Mouse (Mus musculus): ENCODE results near the gene Herc4. TPM values are rescaled to one million over a fixed set of nuclear protein-coding genes. Genes with fewer than 3 reads are reported as not detected.

Herc4 gene
- polyA plus RNA-seq, 1 experiment from 2014 or later = 40.9 TPM

GRCm38 (mm10) chr10:63230854-63231253 lies 12.8 kb upstream of the Herc4 start:
- Histone ChIP-seq H3K9ac (ENCODE audit: low read length) (no peak overlapping the region), H3K36me3 (ENCODE audit: control insufficient read depth, insufficient read depth, low read length) (no peaks in the 10 kb centered on the region), H3K4me1 (replicated peaks; ENCODE audit: control insufficient read depth, insufficient read depth, low read length) (no peaks in the 10 kb centered on the region), H3K4me2 (ENCODE audit: low read depth, low read length) (no peak overlapping the region), H3K27me3 (ENCODE audit: control insufficient read depth, insufficient read depth, low read depth, low read length) (no peaks in the 10 kb centered on the region), H3K4me3 (ENCODE audit: low read length) (no peak overlapping the region), H3K9me3 (ENCODE audit: control insufficient read depth, low read length) (no peaks in the 10 kb centered on the region), H3K27ac (ENCODE audit: low read length) (no peak overlapping the region)
- no peak for ATAC-seq (ENCODE audit: low read depth)
- 30% methylated on average over 3 of the region's 5 CpGs for WGBS

- H3K4me1 ChIP-seq (replicated peaks; ENCODE audit: control insufficient read depth, insufficient read depth, low read length) = no peaks in the 10 kb centered on the region
- no peaks in the 10 kb centered on the region for H3K27me3 ChIP-seq (ENCODE audit: control insufficient read depth, insufficient read depth, low read depth, low read length)
- H3K4me2 ChIP-seq (ENCODE audit: low read depth, low read length) = no peak overlapping the region
- no peaks in the 10 kb centered on the region for H3K9me3 ChIP-seq (ENCODE audit: control insufficient read depth, low read length)
- no peak overlapping the region for H3K27ac ChIP-seq (ENCODE audit: low read length)
- WGBS = 38% methylated on average over 5 of the region's 5 CpGs
- H3K9ac ChIP-seq (ENCODE audit: low read length) = no peak overlapping the region
- no peaks in the 10 kb centered on the region for H3K36me3 ChIP-seq (ENCODE audit: control insufficient read depth, insufficient read depth, low read length)
- no peak overlapping the region for H3K4me3 ChIP-seq (ENCODE audit: low read length)
- ATAC-seq (ENCODE audit: low read depth) = no peak
Observed at GRCm38 (mm10) chr10:63231630-63232029, 12.0 kb upstream of the Herc4 start.

DNA sequence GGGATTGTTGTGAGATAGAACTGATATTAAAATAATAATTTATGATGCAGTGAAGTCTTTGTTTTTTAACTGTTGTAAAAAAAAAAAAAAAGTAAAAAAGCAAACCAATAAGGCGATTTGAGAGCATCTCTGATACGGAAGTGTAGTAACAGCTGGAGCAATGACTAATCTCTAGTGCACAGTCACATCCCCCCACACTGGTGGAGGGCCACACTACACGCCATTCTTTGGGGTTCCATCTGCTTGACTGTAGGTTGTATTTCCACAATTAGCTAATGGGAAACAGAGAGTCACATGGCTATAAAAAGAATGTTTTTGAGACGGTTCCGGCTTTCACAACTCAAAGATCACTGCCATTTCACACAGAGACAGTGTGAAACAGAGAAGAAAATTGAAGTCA lies 9.5 kb upstream of the Herc4 start:
- Histone ChIP-seq H3K27ac (ENCODE audit: low read length) (no peak overlapping the region), H3K4me1 (replicated peaks; ENCODE audit: control insufficient read depth, insufficient read depth, low read length) (no peaks in the 10 kb centered on the region), H3K27me3 (ENCODE audit: control insufficient read depth, insufficient read depth, low read depth, low read length) (no peaks in the 10 kb centered on the region), H3K36me3 (ENCODE audit: control insufficient read depth, insufficient read depth, low read length) (no peaks in the 10 kb centered on the region), H3K4me2 (ENCODE audit: low read depth, low read length) (no peak overlapping the region), H3K9ac (ENCODE audit: low read length) (no peak overlapping the region), H3K9me3 (ENCODE audit: control insufficient read depth, low read length) (no peaks in the 10 kb centered on the region), H3K4me3 (ENCODE audit: low read length) (no peak overlapping the region)
- 82% methylated on average over 5 of the region's 5 CpGs for WGBS
- no peak for ATAC-seq (ENCODE audit: low read depth)

DNA sequence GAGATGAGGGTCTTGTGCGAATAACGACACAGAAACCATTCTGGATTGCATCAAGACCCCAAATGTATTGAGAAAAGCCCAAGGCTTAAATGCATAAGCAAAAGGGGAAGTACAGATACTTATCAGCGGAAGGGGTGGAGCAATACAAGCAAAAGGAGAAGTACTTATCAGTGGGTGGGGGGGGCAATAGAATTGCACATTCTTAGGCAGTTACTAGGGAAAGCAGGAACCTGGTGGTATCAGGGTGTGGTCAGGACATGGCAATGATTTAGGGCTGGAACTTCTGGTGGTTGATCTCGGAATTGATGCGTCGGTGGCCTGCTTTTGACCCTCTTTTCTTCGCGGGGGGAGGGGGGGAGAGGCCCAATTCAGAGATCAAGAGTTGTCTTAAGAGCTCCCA lies 7.7 kb upstream of the Herc4 start:
- ATAC-seq (ENCODE audit: low read depth) = no peak
- 79% methylated on average over 8 of the region's 8 CpGs for WGBS
- no peak overlapping the region for H3K27ac ChIP-seq (ENCODE audit: low read length)

DNA sequence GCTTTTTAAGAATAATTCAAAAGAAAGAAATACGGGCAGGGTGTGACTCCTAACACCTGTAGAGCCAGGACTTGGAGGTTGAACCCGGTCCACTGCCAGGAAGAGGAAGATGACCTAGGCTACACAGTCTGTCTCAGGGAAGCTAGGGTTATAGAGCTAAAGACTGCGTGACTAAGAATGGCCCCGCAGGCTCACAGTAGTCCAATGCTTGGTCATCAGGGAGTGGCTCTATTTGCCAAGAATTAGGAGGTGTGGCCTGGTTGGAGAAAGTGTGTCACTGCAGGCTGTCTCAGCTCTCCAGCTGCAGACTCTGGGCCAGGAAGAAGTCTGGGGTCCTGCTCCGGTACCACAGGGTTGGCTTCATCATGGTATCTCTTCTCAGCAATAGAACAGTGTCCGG lies 6.9 kb upstream of the Herc4 start:
- H3K4me1 ChIP-seq (replicated peaks; ENCODE audit: control insufficient read depth, insufficient read depth, low read length) = no peaks in the 10 kb centered on the region
- no peaks in the 10 kb centered on the region for H3K27me3 ChIP-seq (ENCODE audit: control insufficient read depth, insufficient read depth, low read depth, low read length)
- no peaks in the 10 kb centered on the region for H3K9me3 ChIP-seq (ENCODE audit: control insufficient read depth, low read length)
- no peak overlapping the region for H3K9ac ChIP-seq (ENCODE audit: low read length)
- H3K27ac ChIP-seq (ENCODE audit: low read length) = no peak overlapping the region
- H3K36me3 ChIP-seq (ENCODE audit: control insufficient read depth, insufficient read depth, low read length) = no peaks in the 10 kb centered on the region
- WGBS = 88% methylated on average over 6 of the region's 6 CpGs
- H3K4me2 ChIP-seq (ENCODE audit: low read depth, low read length) = no peak overlapping the region
- ATAC-seq (ENCODE audit: low read depth) = no peak
- no peak overlapping the region for H3K4me3 ChIP-seq (ENCODE audit: low read length)

More for the DNA sequence above, 7.7 kb upstream of the Herc4 start:
- Histone ChIP-seq H3K36me3 (ENCODE audit: control insufficient read depth, insufficient read depth, low read length) (no peaks in the 10 kb centered on the region), H3K9ac (ENCODE audit: low read length) (no peak overlapping the region), H3K4me2 (ENCODE audit: low read depth, low read length) (no peak overlapping the region), H3K4me3 (ENCODE audit: low read length) (no peak overlapping the region), H3K9me3 (ENCODE audit: control insufficient read depth, low read length) (no peaks in the 10 kb centered on the region), H3K27me3 (ENCODE audit: control insufficient read depth, insufficient read depth, low read depth, low read length) (no peaks in the 10 kb centered on the region), H3K4me1 (replicated peaks; ENCODE audit: control insufficient read depth, insufficient read depth, low read length) (no peaks in the 10 kb centered on the region)

DNA sequence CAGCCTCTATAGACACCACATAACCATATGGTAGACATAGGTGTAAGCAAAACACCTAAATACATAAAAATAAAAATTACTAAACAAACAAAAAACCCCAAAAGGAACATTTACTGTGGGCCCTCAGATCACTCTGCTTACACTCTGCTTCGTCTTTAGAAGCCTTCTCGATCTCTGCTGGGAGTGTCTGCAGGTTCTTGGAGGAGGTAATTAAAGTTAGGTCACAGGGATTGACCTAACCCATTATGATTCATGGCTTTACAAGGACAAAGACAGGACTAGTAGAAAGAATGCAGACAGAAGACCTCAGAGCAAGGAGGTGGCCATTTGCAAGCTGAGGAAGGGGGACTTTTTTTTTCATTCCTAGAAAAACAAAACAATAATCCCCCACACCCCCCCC lies 6.4 kb upstream of the Herc4 start:
- no peaks in the 10 kb centered on the region for H3K27me3 ChIP-seq (ENCODE audit: control insufficient read depth, insufficient read depth, low read depth, low read length)
- no peaks in the 10 kb centered on the region for H3K36me3 ChIP-seq (ENCODE audit: control insufficient read depth, insufficient read depth, low read length)
- H3K9ac ChIP-seq (ENCODE audit: low read length) = no peak overlapping the region
- H3K4me1 ChIP-seq (replicated peaks; ENCODE audit: control insufficient read depth, insufficient read depth, low read length) = no peaks in the 10 kb centered on the region
- no peak overlapping the region for H3K27ac ChIP-seq (ENCODE audit: low read length)
- WGBS = 75% methylated on average over 2 of the region's 2 CpGs
- H3K4me3 ChIP-seq (ENCODE audit: low read length) = no peak overlapping the region
- H3K4me2 ChIP-seq (ENCODE audit: low read depth, low read length) = no peak overlapping the region
- no peak for ATAC-seq (ENCODE audit: low read depth)
- H3K9me3 ChIP-seq (ENCODE audit: control insufficient read depth, low read length) = no peaks in the 10 kb centered on the region

- no peak overlapping the region for H3K4me2 ChIP-seq (ENCODE audit: low read depth, low read length)
- H3K4me3 ChIP-seq (ENCODE audit: low read length) = no peak overlapping the region
- H3K4me1 ChIP-seq (replicated peaks; ENCODE audit: control insufficient read depth, insufficient read depth, low read length) = peaks cover 7% of the 10 kb centered on the region
- ATAC-seq (ENCODE audit: low read depth) = no peak
- no peaks in the 10 kb centered on the region for H3K9me3 ChIP-seq (ENCODE audit: control insufficient read depth, low read length)
- H3K36me3 ChIP-seq (ENCODE audit: control insufficient read depth, insufficient read depth, low read length) = no peaks in the 10 kb centered on the region
- no peak overlapping the region for H3K9ac ChIP-seq (ENCODE audit: low read length)
- H3K27me3 ChIP-seq (ENCODE audit: control insufficient read depth, insufficient read depth, low read depth, low read length) = no peaks in the 10 kb centered on the region
- no peak overlapping the region for H3K27ac ChIP-seq (ENCODE audit: low read length)
- WGBS = 66% methylated on average over 4 of the region's 4 CpGs
Observed at GRCm38 (mm10) chr10:63238090-63238489, 5.5 kb upstream of the Herc4 start.

DNA sequence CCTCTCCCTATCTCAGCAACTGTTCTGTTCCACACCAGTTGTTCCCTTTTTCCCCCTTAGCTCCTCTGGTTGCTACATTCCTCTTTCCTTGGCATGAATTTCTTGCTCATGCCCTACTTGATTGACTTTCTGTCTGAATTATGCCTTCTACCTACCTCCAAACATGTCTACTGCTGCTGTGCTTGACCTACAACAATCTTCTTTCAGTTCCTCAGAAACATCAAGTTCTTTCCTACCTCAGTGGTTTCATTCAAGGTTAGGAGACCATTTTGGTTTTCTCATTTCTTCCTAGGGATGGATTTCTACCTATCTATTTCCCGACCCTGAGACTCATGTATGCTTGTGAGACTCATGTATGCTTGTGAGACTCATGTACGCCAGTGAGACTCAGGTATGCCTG lies 3.8 kb upstream of the Herc4 start:
- H3K27me3 ChIP-seq (ENCODE audit: control insufficient read depth, insufficient read depth, low read depth, low read length) = no peaks in the 10 kb centered on the region
- ATAC-seq (ENCODE audit: low read depth) = no peak
- no peak overlapping the region for H3K9ac ChIP-seq (ENCODE audit: low read length)
- H3K4me3 ChIP-seq (ENCODE audit: low read length) = no peak overlapping the region
- 86% methylated on average over 2 of the region's 2 CpGs for WGBS
- H3K9me3 ChIP-seq (ENCODE audit: control insufficient read depth, low read length) = no peaks in the 10 kb centered on the region
- H3K4me1 ChIP-seq (replicated peaks; ENCODE audit: control insufficient read depth, insufficient read depth, low read length) = peaks cover 7% of the 10 kb centered on the region
- no peak overlapping the region for H3K4me2 ChIP-seq (ENCODE audit: low read depth, low read length)
- H3K36me3 ChIP-seq (ENCODE audit: control insufficient read depth, insufficient read depth, low read length) = no peaks in the 10 kb centered on the region
- no peak overlapping the region for H3K27ac ChIP-seq (ENCODE audit: low read length)

- Histone ChIP-seq H3K4me2 (ENCODE audit: low read depth, low read length) (no peak overlapping the region), H3K4me3 (ENCODE audit: low read length) (no peak overlapping the region), H3K9me3 (ENCODE audit: control insufficient read depth, low read length) (no peaks in the 10 kb centered on the region), H3K4me1 (replicated peaks; ENCODE audit: control insufficient read depth, insufficient read depth, low read length) (peaks cover 7% of the 10 kb centered on the region), H3K27ac (ENCODE audit: low read length) (no peak overlapping the region), H3K27me3 (ENCODE audit: control insufficient read depth, insufficient read depth, low read depth, low read length) (no peaks in the 10 kb centered on the region), H3K36me3 (ENCODE audit: control insufficient read depth, insufficient read depth, low read length) (no peaks in the 10 kb centered on the region), H3K9ac (ENCODE audit: low read length) (no peak overlapping the region)
- ATAC-seq (ENCODE audit: low read depth) = no peak
- 63% methylated on average over 2 of the region's 2 CpGs for WGBS
Observed at GRCm38 (mm10) chr10:63240868-63241271, 2.7 kb upstream of the Herc4 start.

DNA sequence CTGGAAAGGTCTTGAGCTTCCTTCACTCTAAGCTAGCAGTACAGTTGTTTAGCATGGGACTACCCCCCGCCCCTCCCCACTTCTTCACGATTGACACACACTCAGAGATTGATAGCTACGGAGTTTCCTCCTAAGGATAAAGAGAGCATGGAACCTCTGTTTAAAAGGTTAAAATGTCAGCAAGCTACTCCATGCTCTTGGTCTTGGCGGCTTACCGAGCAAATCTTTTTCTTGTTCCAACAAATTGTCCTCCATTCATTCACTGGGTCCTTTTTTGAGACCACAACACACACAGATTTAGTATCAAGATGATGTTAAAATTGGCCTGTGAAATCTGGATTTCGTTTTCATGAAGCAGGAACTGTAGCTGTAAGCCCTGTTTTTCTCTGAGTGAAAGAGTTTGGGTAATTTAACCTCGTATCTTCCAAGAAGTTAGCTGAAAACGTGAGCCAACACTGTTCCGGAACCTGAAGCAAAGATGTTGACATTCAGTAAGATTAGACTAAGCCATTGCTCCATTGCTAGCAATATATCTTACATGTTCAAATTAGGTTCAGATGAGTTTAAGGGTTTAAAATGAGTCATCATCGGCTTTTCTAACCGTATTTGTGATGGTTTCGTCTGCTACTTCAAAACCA lies 693 bp upstream of the Herc4 start:
- H3K27ac ChIP-seq (ENCODE audit: low read length) = 0 out of 2 replicates have a peak overlapping the region, but pooled peaks have one; percentile 8
- WGBS = 18% methylated on average over 12 of the region's 12 CpGs
- H3K36me3 ChIP-seq (ENCODE audit: control insufficient read depth, insufficient read depth, low read length) = no peaks in the 10 kb centered on the region
- H3K4me1 ChIP-seq (replicated peaks; ENCODE audit: control insufficient read depth, insufficient read depth, low read length) = peaks cover 7% of the 10 kb centered on the region
- H3K9ac ChIP-seq (ENCODE audit: low read length) = peak overlapping the region; percentile 57
- H3K4me2 ChIP-seq (ENCODE audit: low read depth, low read length) = peak overlapping the region; percentile 79
- H3K4me3 ChIP-seq (ENCODE audit: low read length) = peak overlapping the region; percentile 86
- no peak for ATAC-seq (ENCODE audit: low read depth)
- H3K27me3 ChIP-seq (ENCODE audit: control insufficient read depth, insufficient read depth, low read depth, low read length) = no peaks in the 10 kb centered on the region
- no peaks in the 10 kb centered on the region for H3K9me3 ChIP-seq (ENCODE audit: control insufficient read depth, low read length)

Measured in lung, embryonic 16.5 days (tissue).